Mouse (Mus musculus) WW6 (cell line): Measurements from ENCODE around the gene Ifitm2.

Source experiments
- DNase-seq: peaks from one replicate; pipeline ENCODE4 v3.0.0-alpha.2; 2013; ENCODE audit warnings: low read depth, low spot score

The Ifitm2 gene

GRCm38 (mm10) chr7:140907131-140907530, 48.7 kb downstream of the Ifitm2 start:
- no peak for DNase-seq

GRCm38 (mm10) chr7:140905642-140906081, 50.1 kb downstream of the Ifitm2 start:
- DNase-seq, result no peak
